Mouse (Mus musculus) kidney, adult 2 months (tissue): ENCODE measurements around the gene Nod1.

Experiments
- CTCF ChIP-seq: fragments of 200-500 bp; conservative IDR thresholded peaks from 2 replicates; pipeline ENCODE4 v1.5.1; 2011; ENCODE audit warnings: low read depth, mild to moderate bottlenecking, control low read depth, low read length, moderate library complexity, mixed read lengths; ENCODE audit not compliant: insufficient read depth, insufficient read length
- POLR2A ChIP-seq: fragments of 200-500 bp; IDR thresholded peaks from one replicate; pipeline ENCODE4 v1.6.1; 2011; ENCODE audit warnings: low read depth, low read length, control low read depth

GRCm38 (mm10) chr6:54878546-54878945 lies 93.9 kb downstream of the Nod1 start:
- TF ChIP-seq POLR2A (no peak), CTCF (no peak)
